Mouse (Mus musculus): ENCODE data around the gene Acsl1. TPM values are rescaled to one million over a fixed set of nuclear protein-coding genes. Genes with fewer than 3 reads are reported as not detected.

The Acsl1 gene
- total and polyA plus RNA-seq, 2 experiments from 2014 or later: 28.2 to 36.7 TPM

DNA sequence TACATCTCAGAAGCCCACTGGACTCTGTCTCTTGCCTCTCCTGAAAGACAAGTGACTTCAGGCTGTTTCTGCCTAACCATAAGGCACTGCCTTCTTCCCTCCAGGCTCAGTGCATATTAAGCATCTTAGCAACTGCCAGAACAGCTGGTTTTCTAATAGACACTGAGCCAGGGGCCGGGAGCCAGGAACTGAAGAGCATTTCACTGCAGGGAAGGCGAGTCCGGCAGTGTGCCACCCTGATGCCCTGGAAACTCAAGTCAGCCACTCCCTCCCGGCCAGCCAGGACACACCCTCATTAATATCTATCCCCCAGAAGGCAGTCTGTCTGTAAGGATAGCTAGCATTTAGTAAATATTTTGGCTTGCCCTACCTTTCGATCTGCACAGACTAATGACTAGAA is 68.9 kb downstream of the Acsl1 start:
- WGBS: 47% methylated on average over 5 of the region's 5 CpGs
- Histone ChIP-seq H3K9me3 (ENCODE audit: low read length) (no peaks in the 10 kb centered on the region), H3K27me3 (ENCODE audit: insufficient read depth, low read length) (no peaks in the 10 kb centered on the region), H3K27ac (ENCODE audit: low read depth, low read length) (no peak overlapping the region), H3K9ac (replicated peaks; ENCODE audit: low read length, poor library complexity, severe bottlenecking) (no peak overlapping the region), H3K36me3 (ENCODE audit: insufficient read depth, low read length) (peaks cover 7% of the 10 kb centered on the region; the same call in 1 of the 2 replicates), H3K4me2 (ENCODE audit: low read depth, low read length, poor library complexity, severe bottlenecking) (no peak overlapping the region), H3K4me1 (ENCODE audit: insufficient read depth, low read length) (no peaks in the 10 kb centered on the region), H3K4me3 (ENCODE audit: low read depth, low read length) (no peak overlapping the region)
- peak; percentile 82 for DNase-seq (ENCODE audit: low spot score)
- TF ChIP-seq CTCF (IDR thresholded peaks at IDR 0.05): no peak
- ATAC-seq (ENCODE audit: low FRiP score): peak; percentile 56; the same call in 1 of the 2 replicates

DNA sequence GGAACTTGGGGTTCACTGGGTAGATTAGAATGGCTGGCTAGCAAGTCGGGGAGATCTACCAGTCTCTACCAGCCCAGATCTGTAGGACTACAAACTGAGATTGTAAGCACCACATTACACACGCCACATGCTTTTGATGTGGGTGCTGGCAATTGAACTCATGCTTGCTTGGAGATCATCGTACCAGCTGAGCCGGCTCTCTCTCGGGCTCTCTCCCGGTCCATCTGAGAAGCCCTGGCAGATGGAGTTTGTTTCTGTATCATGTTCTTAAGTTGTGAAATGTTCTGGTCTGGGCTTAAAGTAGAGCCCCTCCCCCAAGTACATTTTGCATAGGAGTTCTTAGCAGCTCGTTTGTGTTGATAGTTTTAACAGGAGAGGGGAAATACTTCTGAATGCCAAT is 72.4 kb downstream of the Acsl1 start:
- H3K4me2 ChIP-seq (ENCODE audit: low read depth, low read length, poor library complexity, severe bottlenecking): no peak overlapping the region
- H3K36me3 ChIP-seq (ENCODE audit: insufficient read depth, low read length): no peaks in the 10 kb centered on the region
- no peaks in the 10 kb centered on the region for H3K27me3 ChIP-seq (ENCODE audit: insufficient read depth, low read length)
- H3K27ac ChIP-seq (ENCODE audit: low read depth, low read length): no peak overlapping the region
- no peaks in the 10 kb centered on the region for H3K9me3 ChIP-seq (ENCODE audit: low read length)
- no peak overlapping the region for H3K9ac ChIP-seq (replicated peaks; ENCODE audit: low read length, poor library complexity, severe bottlenecking)
- DNase-seq (ENCODE audit: low spot score) (no peak), ATAC-seq (ENCODE audit: low FRiP score) (no peak)
- no peaks in the 10 kb centered on the region for H3K4me1 ChIP-seq (ENCODE audit: insufficient read depth, low read length)
- no peak overlapping the region for H3K4me3 ChIP-seq (ENCODE audit: low read depth, low read length)
- TF ChIP-seq CTCF (IDR thresholded peaks at IDR 0.05): no peak
- WGBS: 82% methylated on average over 7 of the region's 7 CpGs

DNA sequence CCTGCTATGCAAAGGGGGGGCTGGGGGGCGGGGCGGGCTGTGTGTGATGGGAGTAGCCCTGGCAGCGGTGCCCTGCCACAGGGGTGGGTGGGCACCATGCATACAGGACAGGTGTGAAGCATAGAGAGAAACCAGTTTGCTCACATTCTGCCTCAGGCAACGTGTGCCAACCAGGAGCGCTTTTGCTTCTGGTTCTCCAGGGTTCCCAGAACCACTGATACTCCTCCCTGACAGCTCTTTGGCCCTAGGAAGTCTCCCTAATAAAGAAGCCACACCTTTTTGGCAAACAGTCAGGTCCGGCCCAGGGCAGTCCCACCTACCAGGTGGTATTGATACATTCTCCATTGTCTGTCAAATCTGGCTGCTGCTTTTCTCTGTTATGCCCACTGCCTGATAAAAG is 72.8 kb downstream of the Acsl1 start:
- no peak overlapping the region for H3K4me3 ChIP-seq (ENCODE audit: low read depth, low read length)
- H3K36me3 ChIP-seq (ENCODE audit: insufficient read depth, low read length): no peaks in the 10 kb centered on the region
- ATAC-seq (ENCODE audit: low FRiP score) (no peak), DNase-seq (ENCODE audit: low spot score) (no peak)
- H3K27ac ChIP-seq (ENCODE audit: low read depth, low read length): no peak overlapping the region
- no peak overlapping the region for H3K9ac ChIP-seq (replicated peaks; ENCODE audit: low read length, poor library complexity, severe bottlenecking)
- H3K27me3 ChIP-seq (ENCODE audit: insufficient read depth, low read length): no peaks in the 10 kb centered on the region
- 82% methylated on average over 6 of the region's 6 CpGs for WGBS
- no peak for TF ChIP-seq CTCF (IDR thresholded peaks at IDR 0.05)
- H3K4me1 ChIP-seq (ENCODE audit: insufficient read depth, low read length): no peaks in the 10 kb centered on the region
- no peaks in the 10 kb centered on the region for H3K9me3 ChIP-seq (ENCODE audit: low read length)
- no peak overlapping the region for H3K4me2 ChIP-seq (ENCODE audit: low read depth, low read length, poor library complexity, severe bottlenecking)

DNA sequence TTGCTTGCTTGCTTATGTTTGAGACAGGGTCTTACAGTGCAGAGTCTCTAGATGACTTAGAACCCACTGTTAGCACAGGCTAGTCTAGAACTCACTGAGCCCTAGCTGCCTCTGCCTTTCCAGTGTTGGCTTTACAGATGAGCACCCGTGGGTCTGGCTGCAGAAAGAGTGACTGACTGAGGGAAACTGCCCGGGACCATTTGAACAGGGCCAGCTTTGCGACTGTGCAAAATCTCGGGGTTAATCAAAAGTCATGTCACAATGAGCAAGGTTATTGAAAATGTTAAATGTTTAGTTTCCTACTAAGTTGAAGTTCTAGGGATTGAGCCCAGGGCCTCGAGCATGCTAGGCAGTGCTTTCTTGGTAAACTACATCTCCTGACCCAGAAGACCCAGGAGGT is 75.0 kb downstream of the Acsl1 start:
- no peak for TF ChIP-seq CTCF (IDR thresholded peaks at IDR 0.05)
- no peaks in the 10 kb centered on the region for H3K36me3 ChIP-seq (ENCODE audit: insufficient read depth, low read length)
- no peak for DNase-seq (ENCODE audit: low spot score)
- H3K27me3 ChIP-seq (ENCODE audit: insufficient read depth, low read length): no peaks in the 10 kb centered on the region
- no peak overlapping the region for H3K4me2 ChIP-seq (ENCODE audit: low read depth, low read length, poor library complexity, severe bottlenecking)
- H3K4me3 ChIP-seq (ENCODE audit: low read depth, low read length): no peak overlapping the region
- no peak overlapping the region for H3K9ac ChIP-seq (replicated peaks; ENCODE audit: low read length, poor library complexity, severe bottlenecking)
- H3K4me1 ChIP-seq (ENCODE audit: insufficient read depth, low read length): no peaks in the 10 kb centered on the region
- 88% methylated on average over 5 of the region's 5 CpGs for WGBS
- no peak for ATAC-seq (ENCODE audit: low FRiP score)
- no peak overlapping the region for H3K27ac ChIP-seq (ENCODE audit: low read depth, low read length)
- H3K9me3 ChIP-seq (ENCODE audit: low read length): no peaks in the 10 kb centered on the region

DNA sequence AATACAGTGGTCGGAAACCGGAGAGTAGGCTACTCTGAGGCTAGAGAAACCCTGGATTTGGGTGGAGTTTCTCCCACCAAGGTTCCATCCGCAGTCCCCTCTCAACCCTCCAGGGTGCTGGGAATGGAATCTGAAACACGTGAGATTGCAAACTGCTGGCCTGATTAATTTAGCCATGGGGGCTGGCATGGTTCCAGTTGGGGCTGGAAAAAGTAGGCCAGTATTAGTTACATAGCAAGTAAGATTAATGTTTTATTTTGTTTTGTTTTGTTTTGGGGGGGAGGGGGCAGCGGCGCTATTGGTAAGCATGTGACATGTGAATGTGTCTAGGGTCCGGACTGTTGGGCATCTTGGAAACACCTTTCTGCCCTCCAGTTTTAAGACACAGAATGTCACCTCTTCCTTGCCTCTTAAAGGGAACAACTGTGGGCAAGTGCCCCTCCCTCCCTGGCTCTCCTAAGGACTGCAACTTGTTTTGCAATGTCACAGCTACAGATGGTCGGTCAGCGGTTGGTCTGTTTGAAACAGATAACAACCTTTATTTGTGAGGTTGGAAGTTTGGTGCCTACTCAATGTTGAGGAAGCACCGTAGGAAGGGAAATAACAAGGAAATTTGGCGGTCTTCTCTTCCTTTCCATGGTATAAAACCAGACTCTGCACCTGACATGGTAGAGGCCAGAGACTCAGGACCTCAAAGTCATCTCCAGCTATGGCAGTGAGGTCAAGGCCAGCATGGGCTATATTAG is 75.8 kb downstream of the Acsl1 start:
- DNase-seq (ENCODE audit: low spot score) (no peak), ATAC-seq (ENCODE audit: low FRiP score) (no peak)
- H3K27ac ChIP-seq (ENCODE audit: low read depth, low read length): no peak overlapping the region
- H3K4me1 ChIP-seq (ENCODE audit: insufficient read depth, low read length): no peaks in the 10 kb centered on the region
- H3K4me3 ChIP-seq (ENCODE audit: low read depth, low read length): no peak overlapping the region
- no peak overlapping the region for H3K4me2 ChIP-seq (ENCODE audit: low read depth, low read length, poor library complexity, severe bottlenecking)
- no peak overlapping the region for H3K9ac ChIP-seq (replicated peaks; ENCODE audit: low read length, poor library complexity, severe bottlenecking)
- H3K36me3 ChIP-seq (ENCODE audit: insufficient read depth, low read length): no peaks in the 10 kb centered on the region
- no peaks in the 10 kb centered on the region for H3K27me3 ChIP-seq (ENCODE audit: insufficient read depth, low read length)
- no peak for TF ChIP-seq CTCF (IDR thresholded peaks at IDR 0.05)
- H3K9me3 ChIP-seq (ENCODE audit: low read length): no peaks in the 10 kb centered on the region
- 84% methylated on average over 11 of the region's 11 CpGs for WGBS

DNA sequence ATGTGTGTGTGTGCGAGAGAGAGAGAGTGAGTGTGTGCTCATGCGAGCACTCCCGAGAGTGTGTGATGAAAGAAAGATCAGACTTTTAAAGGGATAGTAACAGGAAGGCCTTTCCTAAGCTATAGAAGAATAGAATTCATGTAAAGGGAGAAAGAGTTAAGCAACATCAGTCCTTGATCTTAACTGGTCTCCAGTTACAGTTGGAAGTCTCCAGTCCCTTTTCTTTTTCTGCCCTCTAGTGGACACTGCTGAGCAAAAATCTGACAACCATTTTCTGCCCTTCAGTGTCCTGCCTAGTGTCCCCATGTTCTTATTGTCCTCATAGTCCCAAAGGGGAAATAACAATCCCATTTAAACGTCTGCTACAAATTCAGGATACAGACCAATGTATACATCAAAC is 76.4 kb downstream of the Acsl1 start:
- 56% methylated on average over 4 of the region's 4 CpGs for WGBS
- Histone ChIP-seq H3K27ac (ENCODE audit: low read depth, low read length) (no peak overlapping the region), H3K27me3 (ENCODE audit: insufficient read depth, low read length) (no peaks in the 10 kb centered on the region), H3K9me3 (ENCODE audit: low read length) (no peaks in the 10 kb centered on the region), H3K4me2 (ENCODE audit: low read depth, low read length, poor library complexity, severe bottlenecking) (no peak overlapping the region), H3K4me3 (ENCODE audit: low read depth, low read length) (no peak overlapping the region), H3K4me1 (ENCODE audit: insufficient read depth, low read length) (peaks cover under 1% of the 10 kb centered on the region; the same call in 1 of the 2 replicates), H3K9ac (replicated peaks; ENCODE audit: low read length, poor library complexity, severe bottlenecking) (no peak overlapping the region), H3K36me3 (ENCODE audit: insufficient read depth, low read length) (no peaks in the 10 kb centered on the region)
- DNase-seq (ENCODE audit: low spot score) (peak; percentile 84), ATAC-seq (ENCODE audit: low FRiP score) (no peak)
- TF ChIP-seq CTCF (IDR thresholded peaks at IDR 0.05): peak; percentile 82
